Mouse (Mus musculus): ENCODE measurements around the gene Olfr491. TPM values are rescaled to one million over a fixed set of nuclear protein-coding genes. Genes with fewer than 3 reads are reported as not detected.

The Olfr491 gene
- not detected in 2 replicates for polyA plus RNA-seq (2015; fragmentation: Nextera tagmentation; extraction: Ambion mirVana)

DNA sequence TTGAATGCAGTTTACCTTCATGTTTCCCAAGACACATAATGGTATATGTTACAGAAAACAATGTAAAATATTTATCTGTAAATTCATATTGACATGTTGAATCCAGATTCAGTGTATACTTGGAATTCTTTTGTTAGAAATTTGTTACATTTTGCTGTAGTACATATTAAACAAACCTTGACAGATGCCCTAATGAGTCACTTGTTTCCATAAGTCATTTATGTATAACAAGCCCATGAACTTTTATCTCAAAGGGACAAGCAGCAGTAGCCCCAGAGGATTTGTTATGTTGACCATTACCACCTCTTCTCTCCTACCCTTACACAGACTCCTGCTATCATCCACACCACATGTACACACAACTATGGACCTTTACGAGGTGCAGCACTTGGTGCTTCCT is at the start of gene Olfr491:
Olfr491 (plus strand) TSS at position 301 of the 400 bp plus-strand sequence.
- H3K4me1 ChIP-seq (ENCODE audit: control insufficient read depth, insufficient read depth, low read depth, low read length), result no peaks in the 10 kb centered on the region
- no peak within 1 kb of the TSS for H3K4me2 ChIP-seq (ENCODE audit: low read length)
- no peak within 1 kb of the TSS for H3K9ac ChIP-seq (ENCODE audit: low read depth, low read length)
- no peaks in the 10 kb centered on the region for H3K9me3 ChIP-seq (ENCODE audit: control insufficient read depth, low read length)
- no peaks in the 10 kb centered on the region for H3K36me3 ChIP-seq (ENCODE audit: control insufficient read depth, insufficient read depth, low read length)
- ATAC-seq, result no peak
- no peak within 1 kb of the TSS for H3K4me3 ChIP-seq (ENCODE audit: low read length)
- H3K27ac ChIP-seq (ENCODE audit: low read depth, low read length), result no peak within 1 kb of the TSS
- no peaks in the 10 kb centered on the region for H3K27me3 ChIP-seq (replicated peaks; ENCODE audit: control insufficient read depth, insufficient read depth, low read length)
- WGBS, result 76% methylated on average over 1 of the region's 1 CpGs

DNA sequence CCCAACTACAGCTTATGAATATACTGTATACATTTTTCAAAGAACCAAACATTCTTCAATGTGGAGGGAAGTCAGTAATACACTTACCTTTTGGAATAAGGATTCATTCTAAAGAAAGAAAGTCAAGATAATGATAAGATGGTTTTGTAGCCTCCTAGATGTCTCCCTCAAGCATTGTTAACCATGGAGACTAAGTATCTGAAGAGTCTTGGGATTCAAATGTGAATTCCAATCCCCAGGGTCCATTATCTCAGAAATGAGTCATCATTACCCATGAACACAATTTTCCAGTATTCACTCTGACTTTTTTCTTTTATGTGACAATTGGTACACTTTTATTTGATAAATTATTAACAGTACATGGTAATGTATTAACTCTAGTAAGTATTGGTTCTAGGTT is 24.4 kb upstream of the Olfr491 start, which contains the start of gene Olfr490:
Olfr490 (minus strand) TSS at position 101 of the 400 bp plus-strand sequence.
- H3K27me3 ChIP-seq (replicated peaks; ENCODE audit: control insufficient read depth, insufficient read depth, low read length), result no peaks in the 10 kb centered on the region
- no peaks in the 10 kb centered on the region for H3K4me1 ChIP-seq (ENCODE audit: control insufficient read depth, insufficient read depth, low read depth, low read length)
- no peak within 1 kb of the TSS for H3K9ac ChIP-seq (ENCODE audit: low read depth, low read length)
- no peaks in the 10 kb centered on the region for H3K9me3 ChIP-seq (ENCODE audit: control insufficient read depth, low read length)
- no peak within 1 kb of the TSS for H3K4me2 ChIP-seq (ENCODE audit: low read length)
- H3K36me3 ChIP-seq (ENCODE audit: control insufficient read depth, insufficient read depth, low read length), result no peaks in the 10 kb centered on the region
- no peak within 1 kb of the TSS for H3K27ac ChIP-seq (ENCODE audit: low read depth, low read length)
- H3K4me3 ChIP-seq (ENCODE audit: low read length), result no peak within 1 kb of the TSS
- no peak for ATAC-seq

DNA sequence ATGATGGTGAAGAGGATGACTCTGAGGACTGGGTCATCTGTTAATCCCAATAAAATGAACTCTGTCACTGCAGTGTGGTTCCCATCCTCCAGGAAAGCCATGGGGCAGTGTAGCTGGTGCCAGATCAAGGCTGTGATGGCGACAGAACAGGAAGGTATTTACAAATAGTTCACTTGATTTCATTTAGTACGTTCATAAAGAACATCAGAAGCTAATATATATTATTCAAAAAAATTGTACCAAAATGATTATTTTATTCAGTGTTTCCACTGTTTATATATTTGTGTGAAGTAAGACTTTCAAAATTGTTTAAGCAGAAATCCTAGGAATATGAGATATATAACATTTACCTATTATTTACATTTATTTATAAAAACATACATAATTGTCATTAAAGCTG is 10.3 kb downstream of the Olfr491 start, which contains the start of gene Olfr492:
Olfr492 (minus strand) TSS at position 101 of the 400 bp plus-strand sequence.
- H3K36me3 ChIP-seq (ENCODE audit: control insufficient read depth, insufficient read depth, low read length), result no peaks in the 10 kb centered on the region
- WGBS, result 88% methylated on average over 2 of the region's 2 CpGs
- H3K9ac ChIP-seq (ENCODE audit: low read depth, low read length), result no peak within 1 kb of the TSS
- ATAC-seq, result no peak
- no peak within 1 kb of the TSS for H3K27ac ChIP-seq (ENCODE audit: low read depth, low read length)
- H3K4me3 ChIP-seq (ENCODE audit: low read length), result no peak within 1 kb of the TSS
- no peak within 1 kb of the TSS for H3K4me2 ChIP-seq (ENCODE audit: low read length)
- H3K9me3 ChIP-seq (ENCODE audit: control insufficient read depth, low read length), result no peaks in the 10 kb centered on the region
- H3K4me1 ChIP-seq (ENCODE audit: control insufficient read depth, insufficient read depth, low read depth, low read length), result no peaks in the 10 kb centered on the region
- H3K27me3 ChIP-seq (replicated peaks; ENCODE audit: control insufficient read depth, insufficient read depth, low read length), result no peaks in the 10 kb centered on the region

DNA sequence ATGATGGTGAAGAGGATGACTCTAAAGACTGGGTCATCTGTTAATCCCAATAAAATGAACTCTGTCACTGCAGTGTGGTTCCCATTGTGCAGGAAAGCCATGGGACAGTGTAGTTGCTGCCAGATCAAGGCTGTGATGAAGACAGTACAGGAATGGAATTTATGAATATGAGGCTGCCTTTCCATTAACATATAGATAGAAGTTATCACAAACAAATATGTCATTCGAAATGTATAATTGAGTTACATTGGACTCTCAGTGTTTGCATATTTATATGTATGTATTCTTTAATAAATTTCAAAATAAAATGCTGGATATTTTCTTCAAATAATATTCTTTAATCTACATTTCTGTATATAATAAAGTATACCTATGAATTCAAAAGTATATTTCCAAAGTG is 33.6 kb downstream of the Olfr491 start, which contains the start of gene Olfr493:
Olfr493 (minus strand) TSS at position 101 of the 400 bp plus-strand sequence.
- no peak for ATAC-seq
- 72% methylated on average over 1 of the region's 1 CpGs for WGBS
- no peak within 1 kb of the TSS for H3K4me3 ChIP-seq (ENCODE audit: low read length)

DNA sequence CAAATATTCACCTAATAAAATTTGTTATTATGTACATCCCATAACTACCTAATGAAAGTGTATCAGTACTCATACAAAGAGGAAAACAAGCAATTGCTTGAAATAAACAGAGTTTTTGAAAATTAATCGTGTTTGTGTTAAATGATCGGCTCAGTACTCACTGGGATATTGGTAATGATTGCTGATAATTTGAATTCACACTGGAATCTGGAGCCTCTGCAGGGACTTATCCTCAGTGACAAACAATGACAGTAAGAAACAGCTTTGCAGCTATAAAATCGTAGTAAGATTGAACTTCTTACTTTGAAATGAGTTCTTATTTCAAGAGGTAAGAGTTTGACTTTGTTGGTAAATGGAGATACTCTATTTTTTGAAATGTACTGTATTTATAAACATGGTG is 51.8 kb downstream of the Olfr491 start, which contains the start of gene Olfr494:
Olfr494 (plus strand) TSS at position 301 of the 400 bp plus-strand sequence.
- H3K9ac ChIP-seq (ENCODE audit: low read depth, low read length), result no peak within 1 kb of the TSS

More for the DNA sequence above, 33.6 kb downstream of the Olfr491 start, which contains the start of gene Olfr493:
- no peaks in the 10 kb centered on the region for H3K36me3 ChIP-seq (ENCODE audit: control insufficient read depth, insufficient read depth, low read length)
- no peaks in the 10 kb centered on the region for H3K4me1 ChIP-seq (ENCODE audit: control insufficient read depth, insufficient read depth, low read depth, low read length)
- no peak within 1 kb of the TSS for H3K27ac ChIP-seq (ENCODE audit: low read depth, low read length)
- no peak within 1 kb of the TSS for H3K9ac ChIP-seq (ENCODE audit: low read depth, low read length)
- no peaks in the 10 kb centered on the region for H3K27me3 ChIP-seq (replicated peaks; ENCODE audit: control insufficient read depth, insufficient read depth, low read length)
- no peak within 1 kb of the TSS for H3K4me2 ChIP-seq (ENCODE audit: low read length)
- H3K9me3 ChIP-seq (ENCODE audit: control insufficient read depth, low read length), result no peaks in the 10 kb centered on the region

More for the DNA sequence above, 51.8 kb downstream of the Olfr491 start, which contains the start of gene Olfr494:
- no peak within 1 kb of the TSS for H3K4me2 ChIP-seq (ENCODE audit: low read length)
- H3K4me1 ChIP-seq (ENCODE audit: control insufficient read depth, insufficient read depth, low read depth, low read length), result no peaks in the 10 kb centered on the region
- WGBS, result 87% methylated on average over 3 of the region's 3 CpGs
- no peaks in the 10 kb centered on the region for H3K36me3 ChIP-seq (ENCODE audit: control insufficient read depth, insufficient read depth, low read length)
- no peak for ATAC-seq
- no peaks in the 10 kb centered on the region for H3K27me3 ChIP-seq (replicated peaks; ENCODE audit: control insufficient read depth, insufficient read depth, low read length)
- no peak within 1 kb of the TSS for H3K4me3 ChIP-seq (ENCODE audit: low read length)
- no peaks in the 10 kb centered on the region for H3K9me3 ChIP-seq (ENCODE audit: control insufficient read depth, low read length)
- no peak within 1 kb of the TSS for H3K27ac ChIP-seq (ENCODE audit: low read depth, low read length)

Other genes starting within 250 kb of the Olfr491 start
- not detected in 2 replicates for gene Olfr480, start 246.1 kb upstream of the Olfr491 start, polyA plus RNA-seq (2015; fragmentation: Nextera tagmentation; extraction: Ambion mirVana)
- not detected in 2 replicates for gene Olfr481, start 233.6 kb upstream of the Olfr491 start, polyA plus RNA-seq (2015; fragmentation: Nextera tagmentation; extraction: Ambion mirVana)
- 0.11 and 0.26 TPM in 2 replicates for gene Olfr482, start 215.9 kb upstream of the Olfr491 start, polyA plus RNA-seq (2015; fragmentation: Nextera tagmentation; extraction: Ambion mirVana)
- gene Olfr483, start 212.6 kb upstream of the Olfr491 start, polyA plus RNA-seq (2015; fragmentation: Nextera tagmentation; extraction: Ambion mirVana), result not detected in 2 replicates
- gene Olfr484, start 186.0 kb upstream of the Olfr491 start, polyA plus RNA-seq (2015; fragmentation: Nextera tagmentation; extraction: Ambion mirVana), result not detected in 2 replicates
- not detected in 2 replicates for gene Olfr485, start 153.6 kb upstream of the Olfr491 start, polyA plus RNA-seq (2015; fragmentation: Nextera tagmentation; extraction: Ambion mirVana)
- gene Olfr486, start 140.7 kb upstream of the Olfr491 start, polyA plus RNA-seq (2015; fragmentation: Nextera tagmentation; extraction: Ambion mirVana), result not detected in 2 replicates
- not detected in 2 replicates for gene Olfr487, start 98.8 kb upstream of the Olfr491 start, polyA plus RNA-seq (2015; fragmentation: Nextera tagmentation; extraction: Ambion mirVana)
- gene Olfr488, start 55.1 kb upstream of the Olfr491 start, polyA plus RNA-seq (2015; fragmentation: Nextera tagmentation; extraction: Ambion mirVana), result not detected in 2 replicates
- gene Olfr490, start 24.5 kb upstream of the Olfr491 start, polyA plus RNA-seq (2015; fragmentation: Nextera tagmentation; extraction: Ambion mirVana), result not detected in 2 replicates
- not detected in 2 replicates for gene Olfr492, start 10.2 kb downstream of the Olfr491 start, polyA plus RNA-seq (2015; fragmentation: Nextera tagmentation; extraction: Ambion mirVana)
- gene Olfr493, start 33.5 kb downstream of the Olfr491 start, polyA plus RNA-seq (2015; fragmentation: Nextera tagmentation; extraction: Ambion mirVana), result not detected in 2 replicates
- not detected in 2 replicates for gene Olfr494, start 51.9 kb downstream of the Olfr491 start, polyA plus RNA-seq (2015; fragmentation: Nextera tagmentation; extraction: Ambion mirVana)
- not detected in 2 replicates for gene Olfr495, start 79.7 kb downstream of the Olfr491 start, polyA plus RNA-seq (2015; fragmentation: Nextera tagmentation; extraction: Ambion mirVana)
- gene Olfr497, start 107.0 kb downstream of the Olfr491 start, polyA plus RNA-seq (2015; fragmentation: Nextera tagmentation; extraction: Ambion mirVana), result not detected in 2 replicates
- not detected in 2 replicates for gene Olfr498, start 151.9 kb downstream of the Olfr491 start, polyA plus RNA-seq (2015; fragmentation: Nextera tagmentation; extraction: Ambion mirVana)
- gene Olfr502, start 211.6 kb downstream of the Olfr491 start, polyA plus RNA-seq (2015; fragmentation: Nextera tagmentation; extraction: Ambion mirVana), result not detected in 2 replicates
- not detected in 2 replicates for gene Olfr503, start 231.1 kb downstream of the Olfr491 start, polyA plus RNA-seq (2015; fragmentation: Nextera tagmentation; extraction: Ambion mirVana)